Mouse (Mus musculus) hematopoietic stem cell, adult 5-6 weeks (primary cell): ENCODE results near the gene Kcnc3. TPM values are rescaled to one million over a fixed set of nuclear protein-coding genes. Genes with fewer than 3 reads are reported as not detected.

Experiments used
- ATAC-seq, 2 experiments: fragments of 125-278 bp in 1 of 2; replicated peaks in 1 of 2; 2 replicates each; pipeline ENCODE4 v1.8.0; 2016 to 2017; ENCODE audit warnings: inconsistent platforms in 2 of 2, mild to moderate bottlenecking in 2 of 2, moderate number of reproducible peaks in 2 of 2, low read depth in 1 of 2, moderate TSS enrichment in 1 of 2; ENCODE audit not compliant: low FRiP score in 2 of 2, poor library complexity in 2 of 2, severe bottlenecking in 2 of 2, insufficient read depth in 1 of 2, low TSS enrichment in 1 of 2
- total RNA-seq: library from RNA; stranded (forward); fragments of 172-1452, 232-1000 nt; gene quantifications from 2 replicates; pipeline ENCODE4 v1.2.3, GENCODE M21; 2017

Gene Kcnc3
- total RNA-seq, 1 experiment from 2014 or later: not detected

DNA sequence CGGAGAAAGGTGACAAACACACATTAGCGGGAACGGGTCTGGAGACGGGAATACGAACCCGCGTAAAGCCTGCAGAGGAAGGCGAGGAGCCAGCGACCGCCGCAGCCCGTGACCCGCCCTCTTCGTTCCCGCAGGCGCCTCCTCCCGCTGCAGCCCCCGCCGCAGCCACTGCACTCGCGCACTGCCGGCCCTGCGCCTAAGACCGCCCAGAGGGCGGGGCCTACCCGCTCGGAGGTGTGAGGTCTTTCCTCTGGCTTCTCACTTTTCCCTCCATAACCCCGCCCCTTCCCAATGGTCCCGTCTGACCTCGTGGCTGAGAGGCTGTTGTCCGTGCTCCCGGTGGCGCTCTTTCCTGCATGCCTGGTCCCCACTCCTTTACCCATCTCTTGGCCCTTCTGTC, 1.3 kb upstream of the Kcnc3 start:
- peak; percentile 23 to 36; a peak in 1 of 4 replicates for ATAC-seq

DNA sequence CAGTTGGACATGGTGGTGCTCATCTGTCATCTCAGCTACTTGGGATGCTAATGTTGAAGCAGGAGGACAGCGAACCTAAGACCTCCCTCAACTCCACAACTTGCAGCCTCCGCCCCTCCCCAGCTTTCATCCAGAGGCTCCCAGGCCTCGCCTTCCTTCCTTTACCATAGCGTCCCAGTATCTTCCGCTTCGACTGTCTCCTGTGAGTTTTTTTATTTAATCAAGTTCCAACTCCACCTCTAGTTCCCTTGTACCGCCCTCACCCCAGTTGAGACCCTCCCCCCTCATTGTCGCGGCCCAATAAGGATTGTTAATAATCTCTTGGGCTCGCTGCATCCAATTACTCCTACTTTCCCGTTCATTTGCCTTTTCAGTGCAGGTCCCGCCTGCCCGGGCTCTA, 518 bp upstream of the Kcnc3 start:
- no peak for ATAC-seq

- ATAC-seq: no peak
These were observed 1.1 kb downstream of the Kcnc3 start for GRCm38 (mm10) chr7:44591348-44592116.

GRCm38 (mm10) chr7:44593051-44593450, 2.6 kb downstream of the Kcnc3 start:
- ATAC-seq: no peak

DNA sequence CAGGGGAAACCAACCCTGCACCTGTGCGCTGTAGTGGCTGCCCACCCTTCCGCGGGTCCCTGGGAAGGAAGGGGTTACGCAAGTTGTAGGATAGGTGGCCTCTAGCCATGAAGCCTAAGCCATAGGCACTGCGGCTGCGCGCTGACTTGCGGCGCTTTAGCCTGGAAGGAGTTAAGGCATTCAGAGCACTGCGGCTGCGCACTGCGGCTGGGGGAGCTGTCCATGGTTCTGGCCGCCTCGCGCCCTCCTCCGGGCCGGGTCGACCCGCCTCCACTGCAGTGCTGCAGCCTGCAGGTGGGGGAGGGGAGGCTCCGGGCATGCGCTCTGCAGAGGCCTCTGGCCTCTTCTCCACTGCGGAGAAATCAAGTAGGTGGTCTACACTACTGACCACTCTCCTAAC, 3.3 kb downstream of the Kcnc3 start:
- peak in 1 of 2 experiments; percentile 38; a peak in 1 of 4 replicates for ATAC-seq

- no peak for ATAC-seq
These were observed 3.8 kb downstream of the Kcnc3 start for GRCm38 (mm10) chr7:44594291-44594690.

DNA sequence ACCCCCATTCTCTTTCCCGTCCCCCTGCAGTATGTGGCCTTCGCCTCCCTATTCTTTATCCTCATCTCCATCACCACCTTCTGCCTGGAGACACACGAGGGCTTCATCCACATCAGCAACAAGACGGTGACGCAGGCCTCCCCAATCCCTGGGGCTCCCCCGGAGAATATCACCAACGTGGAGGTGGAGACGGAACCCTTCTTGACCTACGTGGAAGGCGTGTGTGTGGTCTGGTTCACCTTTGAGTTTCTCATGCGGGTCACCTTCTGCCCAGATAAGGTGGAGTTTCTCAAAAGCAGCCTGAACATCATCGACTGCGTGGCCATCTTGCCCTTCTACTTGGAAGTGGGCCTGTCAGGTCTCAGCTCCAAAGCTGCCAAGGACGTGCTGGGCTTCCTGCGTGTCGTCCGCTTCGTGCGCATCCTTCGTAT, 4.7 kb downstream of the Kcnc3 start:
- no peak for ATAC-seq

GRCm38 (mm10) chr7:44596051-44596450, 5.6 kb downstream of the Kcnc3 start:
- no peak for ATAC-seq

GRCm38 (mm10) chr7:44596996-44597538, 6.6 kb downstream of the Kcnc3 start:
- ATAC-seq: no peak

DNA sequence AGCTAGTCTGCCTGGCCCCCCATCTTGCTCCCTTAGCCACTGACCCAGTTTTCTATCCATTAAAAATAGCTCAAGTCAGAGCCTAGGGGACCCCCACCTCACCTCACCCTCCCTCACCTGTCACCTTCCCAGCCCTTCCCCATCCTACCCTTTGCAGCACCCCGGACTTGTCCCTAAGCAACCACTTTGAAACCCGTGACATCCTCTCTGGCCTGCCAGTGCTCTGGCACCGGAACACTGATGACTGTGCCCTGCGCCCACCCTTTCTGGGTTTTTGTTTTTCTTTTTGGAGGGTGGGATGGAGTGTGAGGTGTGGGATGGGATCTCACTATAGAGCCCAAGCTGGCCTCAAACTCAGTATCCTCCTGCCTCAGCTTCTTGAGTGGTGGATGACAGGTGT, 7.2 kb downstream of the Kcnc3 start:
- ATAC-seq: no peak

DNA sequence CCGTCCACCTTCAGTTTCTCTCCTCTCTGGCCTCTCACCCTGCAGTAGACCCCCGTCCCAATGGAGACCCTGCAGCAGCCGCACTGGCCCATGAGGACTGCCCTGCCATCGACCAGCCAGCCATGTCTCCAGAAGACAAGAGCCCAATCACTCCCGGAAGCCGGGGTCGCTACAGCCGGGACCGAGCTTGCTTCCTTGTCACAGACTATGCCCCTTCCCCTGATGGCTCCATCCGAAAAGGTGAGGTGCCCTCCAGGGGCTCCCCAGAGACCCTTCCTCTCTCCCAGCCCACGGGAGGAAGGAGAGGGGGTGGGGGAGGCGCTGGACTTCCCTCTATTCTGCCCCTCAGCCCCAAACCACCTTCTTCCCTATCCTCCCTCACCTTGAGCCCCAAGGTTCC, 7.9 kb downstream of the Kcnc3 start:
- no peak for ATAC-seq

DNA sequence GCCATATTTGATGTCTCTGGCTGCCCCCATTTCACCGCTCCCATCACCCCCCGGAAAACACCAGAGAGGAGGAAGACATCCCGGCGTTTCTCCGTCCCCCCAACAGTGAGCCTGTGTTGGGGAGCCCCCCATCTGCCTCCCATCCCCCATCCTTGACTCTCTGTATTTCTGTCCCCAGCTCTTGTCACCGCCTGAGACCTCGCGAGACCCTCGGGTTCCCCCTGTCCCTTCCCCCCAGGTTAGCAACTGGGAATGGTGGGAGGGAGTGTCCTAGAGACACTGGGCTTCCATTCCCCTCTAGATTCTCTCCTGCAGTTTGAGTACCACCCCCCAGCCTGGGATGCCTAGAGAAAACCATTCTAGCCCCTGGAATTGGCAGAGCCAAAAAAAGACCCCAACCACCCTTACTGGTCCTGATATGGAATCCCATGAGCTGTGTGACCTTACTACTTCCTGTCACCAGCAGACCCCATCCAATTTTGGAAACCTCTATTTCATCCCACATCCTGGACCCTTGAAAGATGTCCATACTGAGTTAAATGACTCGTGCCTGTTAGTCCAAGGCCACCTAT, 10.3 kb downstream of the Kcnc3 start:
- ATAC-seq: no peak

- no peak for ATAC-seq
These were observed 11.2 kb downstream of the Kcnc3 start for GRCm38 (mm10) chr7:44601646-44602045.

DNA sequence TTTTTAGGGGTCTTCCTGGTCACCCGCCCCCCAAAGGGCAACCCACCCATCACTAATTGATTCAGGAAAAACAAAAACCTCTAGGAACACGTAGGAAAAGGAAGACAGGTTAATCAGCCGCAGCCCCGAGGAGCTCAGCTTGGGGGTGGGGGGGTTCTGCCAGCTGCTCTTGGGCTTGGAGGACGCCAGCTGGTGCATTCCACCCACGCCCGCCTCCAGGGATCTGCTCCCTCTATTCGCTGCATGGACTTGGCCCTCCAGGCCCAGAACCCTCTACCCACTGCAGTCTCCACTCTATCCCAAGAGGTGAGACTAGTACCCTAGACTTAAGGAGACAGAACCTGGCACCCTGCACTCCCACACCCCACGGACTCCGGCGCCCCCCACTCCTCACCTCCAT, 12.0 kb downstream of the Kcnc3 start:
- ATAC-seq: no peak

DNA sequence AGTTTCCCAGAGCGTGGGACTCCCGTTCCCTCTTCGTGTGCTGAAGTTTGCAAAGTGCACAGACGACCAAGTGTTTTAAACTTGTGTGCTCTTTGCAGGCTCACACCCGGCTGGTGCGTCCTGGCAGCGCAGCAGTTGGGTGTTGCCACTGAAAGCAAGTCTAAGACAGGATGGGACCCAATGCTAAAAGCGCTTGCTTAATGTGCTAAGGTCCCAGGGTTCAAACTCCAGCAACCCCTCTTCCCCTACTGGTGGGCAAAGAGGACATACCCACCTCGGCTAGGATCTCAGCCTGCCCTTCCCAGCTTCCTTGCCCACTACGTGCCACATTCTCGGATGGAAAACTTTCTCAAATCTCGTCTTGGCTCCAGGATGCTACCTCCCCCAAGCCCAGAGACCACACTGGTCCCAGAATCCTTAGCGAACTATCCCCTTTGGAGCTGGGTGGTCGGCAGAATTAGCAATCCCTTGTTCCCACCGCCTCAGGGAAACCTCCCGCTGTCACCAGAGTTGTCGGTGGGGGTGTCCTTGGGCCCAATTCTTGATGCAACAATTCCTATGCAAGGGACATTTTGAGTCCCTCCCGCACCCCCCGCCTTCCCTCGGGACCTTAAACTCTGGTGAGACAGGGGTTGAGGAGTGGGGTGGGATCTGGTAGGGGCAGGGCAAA, 12.9 kb downstream of the Kcnc3 start:
- no peak for ATAC-seq

DNA sequence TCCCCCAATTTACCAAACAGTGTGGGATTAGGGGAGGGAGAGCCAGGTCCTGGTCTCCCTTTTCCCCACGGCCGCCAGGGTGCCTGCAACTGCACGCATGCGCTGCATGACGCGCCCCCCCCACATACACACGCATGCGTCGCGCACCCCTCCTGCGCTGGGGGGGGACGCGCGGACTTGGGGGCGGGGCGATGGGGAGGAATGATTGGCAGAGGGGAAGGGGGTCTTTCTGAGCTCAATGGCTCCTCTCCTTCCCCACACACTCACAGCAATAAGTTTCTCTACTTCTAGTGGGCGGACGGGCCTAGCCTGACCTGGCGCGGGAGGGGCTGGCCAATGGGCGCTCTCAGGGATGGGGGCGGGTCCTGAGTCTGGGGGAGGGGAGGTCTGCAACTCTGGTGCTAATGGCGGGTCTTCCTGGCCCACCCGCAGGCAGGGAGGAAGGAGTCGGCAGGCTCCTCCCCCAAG, 13.7 kb downstream of the Kcnc3 start:
- no peak for ATAC-seq

DNA sequence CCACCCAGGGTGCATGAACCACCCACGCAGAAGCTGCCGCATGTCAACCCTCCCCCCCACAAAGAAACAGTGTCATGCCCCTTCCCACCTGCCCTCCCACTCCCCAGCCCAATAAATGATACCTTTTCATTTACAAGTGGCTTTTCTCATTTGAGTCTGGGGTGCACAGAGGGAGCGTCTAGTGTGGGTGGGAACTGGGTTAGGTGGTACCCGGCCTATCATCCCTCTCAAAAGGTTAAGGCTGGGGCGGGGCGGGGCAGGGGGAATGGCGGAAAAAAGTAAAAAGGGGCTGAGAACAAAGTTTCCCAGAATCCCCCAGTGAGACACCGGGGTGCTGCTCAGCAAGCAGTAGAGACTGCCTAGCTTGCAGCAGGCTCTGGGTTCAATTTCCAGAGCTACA, 14.2 kb downstream of the Kcnc3 start:
- ATAC-seq: no peak

DNA sequence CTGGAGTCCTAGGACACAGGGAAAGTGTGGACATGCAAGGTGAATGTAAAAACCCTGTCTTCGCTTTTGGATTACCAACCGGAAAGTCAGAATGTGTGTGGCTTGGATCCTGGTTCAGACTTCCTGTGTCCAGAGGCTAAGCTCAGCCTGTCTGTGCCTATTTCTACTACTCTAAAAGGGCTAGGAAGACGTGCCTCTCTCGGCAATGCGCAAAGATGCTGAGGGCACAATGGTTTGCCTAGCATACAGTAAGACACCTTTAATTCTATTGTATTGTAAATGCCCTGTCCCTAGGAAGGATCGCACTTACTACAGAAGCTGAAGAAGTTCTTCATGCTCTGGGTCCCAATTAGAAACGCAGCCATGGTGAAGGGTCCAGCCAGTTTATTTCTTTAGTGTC, 15.0 kb downstream of the Kcnc3 start:
- no peak for ATAC-seq
